Mouse (Mus musculus) left cerebral cortex, adult 9 months (tissue): Measurements from ENCODE around the gene Il4ra.
A peak's percentile ranks its signal among the peaks of the same experiment; 100 is the strongest.

ENCODE experiments used
- DNase-seq, 2 experiments: peaks; one replicate each; pipeline ENCODE4 v3.0.0; 2022; ENCODE audit warnings: low spot score in 2 of 2

Il4ra gene

GRCm38 (mm10) chr7:125551766-125552709, at the start of gene Il4ra:
Gene Il4ra (plus strand): TSS chr7:125552120.
- peak in 1 of 2 experiments; percentile 75 for DNase-seq

- DNase-seq, result no peak
Measured at GRCm38 (mm10) chr7:125503374-125504092, 48.4 kb upstream of the Il4ra start.

- peak in 1 of 2 experiments; percentile 66 for DNase-seq
Measured at GRCm38 (mm10) chr7:125504618-125505017, 47.3 kb upstream of the Il4ra start.

- DNase-seq, result no peak
Measured at GRCm38 (mm10) chr7:125505568-125505967, 46.4 kb upstream of the Il4ra start.

GRCm38 (mm10) chr7:125507279-125507678, 44.6 kb upstream of the Il4ra start:
- no peak for DNase-seq

- DNase-seq, result no peak
Measured at GRCm38 (mm10) chr7:125511432-125511831, 40.5 kb upstream of the Il4ra start.

GRCm38 (mm10) chr7:125511852-125512251, 40.1 kb upstream of the Il4ra start:
- no peak for DNase-seq

- DNase-seq, result no peak
Measured at GRCm38 (mm10) chr7:125515081-125515853, 36.7 kb upstream of the Il4ra start.

GRCm38 (mm10) chr7:125516723-125517122, 35.2 kb upstream of the Il4ra start:
- DNase-seq, result no peak

GRCm38 (mm10) chr7:125517470-125517869, 34.5 kb upstream of the Il4ra start:
- DNase-seq, result peak in 1 of 2 experiments; percentile 14

GRCm38 (mm10) chr7:125519715-125520114, 32.2 kb upstream of the Il4ra start:
- DNase-seq, result no peak

GRCm38 (mm10) chr7:125523051-125523450, 28.9 kb upstream of the Il4ra start:
- DNase-seq, result no peak

GRCm38 (mm10) chr7:125527186-125527585, 24.7 kb upstream of the Il4ra start:
- DNase-seq, result no peak

- DNase-seq, result no peak
Measured at GRCm38 (mm10) chr7:125527901-125528580, 23.9 kb upstream of the Il4ra start.

GRCm38 (mm10) chr7:125539351-125539750, 12.6 kb upstream of the Il4ra start:
- no peak for DNase-seq

- DNase-seq, result no peak
Measured at GRCm38 (mm10) chr7:125541026-125541425, 10.9 kb upstream of the Il4ra start.

GRCm38 (mm10) chr7:125541821-125542220, 10.1 kb upstream of the Il4ra start:
- DNase-seq, result no peak

GRCm38 (mm10) chr7:125542335-125543050, 9.4 kb upstream of the Il4ra start:
- no peak for DNase-seq

- DNase-seq, result no peak
Measured at GRCm38 (mm10) chr7:125543497-125543896, 8.4 kb upstream of the Il4ra start.

GRCm38 (mm10) chr7:125545331-125545730, 6.6 kb upstream of the Il4ra start:
- DNase-seq, result no peak

GRCm38 (mm10) chr7:125546727-125547126, 5.2 kb upstream of the Il4ra start:
- DNase-seq, result no peak
